Mouse (Mus musculus) stomach, postnatal 0 days (tissue): ENCODE measurements around the gene Fdxacb1. TPM values are rescaled to one million over a fixed set of nuclear protein-coding genes. Genes with fewer than 3 reads are reported as not detected.

Source experiments
- ATAC-seq: fragments of 200-750 bp; cut with Nextera tagmentation; 2 replicates; pipeline ENCODE4 v1.8.0; 2017; ENCODE audit not compliant: low FRiP score, low TSS enrichment
- DNase-seq: peaks from one replicate; pipeline ENCODE4 v3.0.0-alpha.2; 2016; ENCODE audit warnings: low spot score
- H3K27ac ChIP-seq: fragments of 300-500 bp; sonication (generic); replicated peaks from 2 replicates; pipeline ENCODE4 v1.5.1; 2014; ENCODE audit warnings: mild to moderate bottlenecking, control low read depth
- H3K27me3 ChIP-seq: fragments of 300-500 bp; sonication (generic); 2 replicates; pipeline ENCODE4 v1.6.1; 2014; ENCODE audit warnings: low read length; ENCODE audit not compliant: control insufficient read depth, insufficient read depth
- H3K36me3 ChIP-seq: fragments of 300-500 bp; sonication (generic); 2 replicates; pipeline ENCODE4 v1.6.1; 2014; ENCODE audit warnings: low read length, mixed read lengths; ENCODE audit not compliant: control insufficient read depth, insufficient read depth
- H3K4me1 ChIP-seq: fragments of 300-500 bp; sonication (generic); replicated peaks from 2 replicates; pipeline ENCODE4 v1.6.1; 2014; ENCODE audit warnings: antibody characterized with exemption; ENCODE audit not compliant: control insufficient read depth, insufficient read depth
- H3K4me2 ChIP-seq: fragments of 300-500 bp; sonication (generic); replicated peaks from 2 replicates; pipeline ENCODE4 v1.6.1; 2014; ENCODE audit warnings: low read depth, mild to moderate bottlenecking, control low read depth, moderate library complexity
- H3K4me3 ChIP-seq: fragments of 300-500 bp; sonication (generic); 2 replicates; pipeline ENCODE4 v1.5.1; 2014; ENCODE audit warnings: low read depth, low read length, control low read depth
- H3K9ac ChIP-seq: fragments of 300-500 bp; sonication (generic); 2 replicates; pipeline ENCODE4 v1.6.1; 2014; ENCODE audit warnings: mild to moderate bottlenecking, low read length, control low read depth, mixed read lengths
- H3K9me3 ChIP-seq: fragments of 300-500 bp; sonication (generic); 2 replicates; pipeline ENCODE4 v1.6.1; 2016; ENCODE audit warnings: low read length; ENCODE audit not compliant: control insufficient read depth
- CTCF ChIP-seq: IDR thresholded peaks from 2 replicates; pipeline ENCODE4 v1.5.1; 2016; ENCODE audit warnings: antibody characterized with exemption, low read depth, mild to moderate bottlenecking, moderate library complexity
- EP300 ChIP-seq: optimal IDR thresholded peaks from 2 replicates; pipeline ENCODE3; 2016; ENCODE audit warnings: antibody characterized with exemption
- WGBS: fragments of 180-500 bp; shearing (Covaris S2); extraction: QIAGEN DNeasy Blood & Tissue Kit; methylation state at CpG from one replicate; pipeline ENCODE4 v1.1.7; 2014; 5-methylcytosine and 5-hydroxymethylcytosine counted together
- polyA plus RNA-seq: library from polyadenylated mRNA; unstranded; fragments of >200 nt; fragmentation: Nextera tagmentation; extraction: Ambion mirVana; gene quantifications from 2 replicates; pipeline ENCODE4 v1.2.1, GENCODE M21; 2015

Fdxacb1 gene
- polyA plus RNA-seq, 1 experiment from 2014 or later = 8.3 TPM

GRCm38 (mm10) chr9:50724147-50724546, 43.9 kb upstream of the Fdxacb1 start:
- H3K9ac ChIP-seq = no peak overlapping the region
- H3K4me2 ChIP-seq = no peak overlapping the region
- H3K9me3 ChIP-seq = no peaks in the 10 kb centered on the region
- H3K4me1 ChIP-seq = peaks cover 6% of the 10 kb centered on the region; the same call in 1 of the 2 replicates
- no peak for TF ChIP-seq CTCF
- no peak for TF ChIP-seq EP300
- DNase-seq (no peak), ATAC-seq (no peak)
- H3K27ac ChIP-seq = no peak overlapping the region
- H3K4me3 ChIP-seq = no peak overlapping the region
- no peaks in the 10 kb centered on the region for H3K36me3 ChIP-seq
- no peaks in the 10 kb centered on the region for H3K27me3 ChIP-seq
- WGBS = 78% methylated on average over 2 of the region's 2 CpGs

- peaks cover 6% of the 10 kb centered on the region; the same call in 1 of the 2 replicates for H3K4me1 ChIP-seq
- no peak overlapping the region for H3K4me3 ChIP-seq
- no peak for DNase-seq
These were observed 43.2 kb upstream of the Fdxacb1 start for GRCm38 (mm10) chr9:50724661-50725330.

GRCm38 (mm10) chr9:50725921-50726590, 42.0 kb upstream of the Fdxacb1 start:
- no peak overlapping the region for H3K4me3 ChIP-seq
- H3K9me3 ChIP-seq = no peaks in the 10 kb centered on the region
- H3K4me2 ChIP-seq = no peak overlapping the region
- no peak for ATAC-seq
- H3K36me3 ChIP-seq = no peaks in the 10 kb centered on the region
- H3K27ac ChIP-seq = no peak overlapping the region
- H3K9ac ChIP-seq = no peak overlapping the region
- peaks cover 4% of the 10 kb centered on the region; the same call in 1 of the 2 replicates for H3K4me1 ChIP-seq
- WGBS = 53% methylated on average over 8 of the region's 8 CpGs
- H3K27me3 ChIP-seq = no peaks in the 10 kb centered on the region
- no peak for DNase-seq
- TF ChIP-seq EP300 = no peak
- no peak for TF ChIP-seq CTCF

More at GRCm38 (mm10) chr9:50724661-50725330, 43.2 kb upstream of the Fdxacb1 start:
- TF ChIP-seq CTCF = no peak
- TF ChIP-seq EP300 = no peak
- 68% methylated on average over 3 of the region's 3 CpGs for WGBS
- Histone ChIP-seq H3K27ac (no peak overlapping the region), H3K36me3 (no peaks in the 10 kb centered on the region), H3K4me2 (no peak overlapping the region), H3K27me3 (no peaks in the 10 kb centered on the region), H3K9me3 (no peaks in the 10 kb centered on the region), H3K9ac (no peak overlapping the region)
- ATAC-seq = no peak

GRCm38 (mm10) chr9:50727171-50727924, 40.7 kb upstream of the Fdxacb1 start:
- H3K36me3 ChIP-seq = no peaks in the 10 kb centered on the region
- peak overlapping the region; percentile 85 for H3K4me2 ChIP-seq
- ATAC-seq = no peak
- peak overlapping the region; percentile 57 for H3K4me3 ChIP-seq
- peak overlapping the region; percentile 64 for H3K9ac ChIP-seq
- WGBS = 9% methylated on average over 30 of the region's 30 CpGs
- no peaks in the 10 kb centered on the region for H3K9me3 ChIP-seq
- TF ChIP-seq EP300 = no peak
- TF ChIP-seq CTCF = no peak
- H3K27ac ChIP-seq = no peak overlapping the region
- H3K27me3 ChIP-seq = no peaks in the 10 kb centered on the region
- no peak for DNase-seq
- peaks cover 3% of the 10 kb centered on the region; the same call in 1 of the 2 replicates for H3K4me1 ChIP-seq

- DNase-seq = peak; percentile 75
- Histone ChIP-seq H3K27ac (no peak overlapping the region), H3K4me2 (peak overlapping the region; percentile 85), H3K4me1 (no peaks in the 10 kb centered on the region; the same call in 1 of the 2 replicates), H3K36me3 (no peaks in the 10 kb centered on the region), H3K9ac (peak overlapping the region; percentile 64), H3K9me3 (no peaks in the 10 kb centered on the region), H3K4me3 (peak overlapping the region; percentile 57), H3K27me3 (no peaks in the 10 kb centered on the region)
- WGBS = 0% methylated on average over 32 of the region's 45 CpGs
- ATAC-seq = peak; percentile 79
- TF ChIP-seq EP300 (no peak), CTCF (peak; percentile 35)
These were observed 39.9 kb upstream of the Fdxacb1 start for GRCm38 (mm10) chr9:50727925-50728651.
